Comparison of ENCODE assay signal across 9 mouse cellular contexts in the genomic region with DNA sequence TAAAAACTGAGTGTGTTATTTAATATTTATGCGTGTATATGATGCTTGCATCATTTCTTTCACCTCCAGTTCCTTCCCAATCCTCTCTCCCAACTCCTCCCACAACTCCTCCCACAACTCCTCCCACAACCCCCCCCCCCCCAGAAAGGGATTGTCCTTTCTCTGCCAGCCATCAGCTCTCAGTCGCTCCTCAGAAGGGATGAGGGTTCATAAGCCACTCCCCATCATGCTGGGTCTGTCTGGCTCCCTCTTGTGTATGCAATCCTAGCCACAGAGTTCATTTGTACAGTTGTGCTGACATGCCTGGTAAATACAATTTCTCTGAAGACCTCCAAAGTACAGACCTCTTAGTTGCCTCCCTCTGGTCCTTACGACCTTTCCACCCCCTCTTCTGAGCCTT. TPM values are rescaled to one million over a fixed set of nuclear protein-coding genes. Genes with fewer than 3 reads are reported as not detected.
DNase-seq lines count a peak whose midpoint lies in the region; ATAC-seq and TF ChIP-seq lines count a peak whose summit lies in the region.
"Had no signal": no experiment of that assay in that cellular context is flagged by ENCODE, and none has a peak within 500 bp of the region (broad histone marks: within the 10 kb centered on the region; RNA-seq: fewer than 3 reads in every experiment).

No protein-coding gene starts in this region.

- no peaks in the 10 kb centered on the region for H3K4me1 ChIP-seq in kidney, postnatal 0 days (replicated peaks; ENCODE audit: insufficient read depth, low read length)
- no peaks in the 10 kb centered on the region; the same call in 1 of the 2 replicates for H3K4me1 ChIP-seq in intestine, embryonic 16.5 days (ENCODE audit: control insufficient read depth, insufficient read depth, low read length)

- TF ChIP-seq CTCF in kidney, postnatal 0 days (IDR thresholded peaks at IDR 0.05; ENCODE audit: low read depth), result peak; percentile 55; the same call in 1 of the 2 replicates

- H3K4me3 ChIP-seq in kidney, postnatal 0 days (replicated peaks; ENCODE audit: low read depth, low read length), result no peak overlapping the region
- no peak overlapping the region for H3K4me3 ChIP-seq in intestine, embryonic 16.5 days (ENCODE audit: low read length)

- no peaks in the 10 kb centered on the region for H3K27me3 ChIP-seq in kidney, postnatal 0 days (ENCODE audit: insufficient read depth, low read length)
- no peaks in the 10 kb centered on the region for H3K27me3 ChIP-seq in intestine, embryonic 16.5 days (replicated peaks; ENCODE audit: control insufficient read depth, insufficient read depth, low read length)

- no peak overlapping the region for H3K9ac ChIP-seq in kidney, postnatal 0 days (ENCODE audit: low read depth, low read length)
- no peak overlapping the region for H3K9ac ChIP-seq in intestine, embryonic 16.5 days (ENCODE audit: low read depth, low read length)

- H3K27ac ChIP-seq in kidney, postnatal 0 days, result no peak overlapping the region
- H3K27ac ChIP-seq in intestine, embryonic 16.5 days (ENCODE audit: low read length), result no peak overlapping the region

- H3K36me3 ChIP-seq in kidney, postnatal 0 days (ENCODE audit: insufficient read depth, low read length), result no peaks in the 10 kb centered on the region
- no peaks in the 10 kb centered on the region for H3K36me3 ChIP-seq in intestine, embryonic 16.5 days (ENCODE audit: control insufficient read depth, insufficient read depth, low read length)

- 27% methylated on average over 3 of the region's 3 CpGs for WGBS in kidney, postnatal 0 days
- WGBS in intestine, embryonic 16.5 days, result 28% methylated on average over 3 of the region's 3 CpGs

- H3K9me3 ChIP-seq in kidney, postnatal 0 days (replicated peaks; ENCODE audit: low read length), result no peaks in the 10 kb centered on the region
- H3K9me3 ChIP-seq in intestine, embryonic 16.5 days (ENCODE audit: control insufficient read depth, low read length), result no peaks in the 10 kb centered on the region

- ATAC-seq in kidney, postnatal 0 days (replicated peaks; ENCODE audit: low FRiP score, low read depth), result no peak; the same call in 1 of the 2 replicates
- ATAC-seq in intestine, embryonic 16.5 days, result peak; percentile 68

- peak; percentile 83 for DNase-seq in kidney, postnatal 0 days (ENCODE audit: low spot score)
- no peak for DNase-seq in kidney, adult 9 months
- peak; percentile 55 for DNase-seq in embryo, embryonic 10 days (ENCODE audit: low spot score)
- DNase-seq in retina, adult 2 months (ENCODE audit: low read depth, low spot score), result peak; percentile 20
- DNase-seq in cerebellum, postnatal 4 days (ENCODE audit: low spot score in 2 of 2), result no peak
- no peak for DNase-seq in kidney, postnatal 14 days
- DNase-seq in testis, postnatal 14 days (ENCODE audit: low spot score), result no peak
- DNase-seq: heart, adult 11 months had no signal

- H3K4me2 ChIP-seq in kidney, postnatal 0 days (ENCODE audit: low read length), result no peak overlapping the region
- H3K4me2 ChIP-seq in intestine, embryonic 16.5 days (ENCODE audit: low read depth, low read length), result no peak overlapping the region

RNA-seq across cellular contexts. Expression of a gene that starts 3.6 kb away (rescaled TPM):
- not detected in 2 replicates for polyA plus RNA-seq in kidney, postnatal 0 days (2015; fragmentation: Nextera tagmentation; extraction: Ambion mirVana)
- not detected in 2 replicates for polyA plus RNA-seq in intestine, embryonic 16.5 days (2015; fragmentation: Nextera tagmentation; extraction: Ambion mirVana)

RNA-seq across cellular contexts. Expression of a gene that starts 11.4 kb away (rescaled TPM):
- not detected in 2 replicates for polyA plus RNA-seq in kidney, postnatal 0 days (2015; fragmentation: Nextera tagmentation; extraction: Ambion mirVana)
- polyA plus RNA-seq in intestine, embryonic 16.5 days (2015; fragmentation: Nextera tagmentation; extraction: Ambion mirVana), result not detected in 2 replicates

RNA-seq across cellular contexts. Expression of a gene that starts 23.1 kb away (rescaled TPM):
- polyA plus RNA-seq in kidney, postnatal 0 days (2015; fragmentation: Nextera tagmentation; extraction: Ambion mirVana), result not detected in 2 replicates
- polyA plus RNA-seq in intestine, embryonic 16.5 days (2015; fragmentation: Nextera tagmentation; extraction: Ambion mirVana), result not detected in 2 replicates

RNA-seq across cellular contexts. Expression of a gene that starts 25.1 kb away (rescaled TPM):
- polyA plus RNA-seq in kidney, postnatal 0 days (2015; fragmentation: Nextera tagmentation; extraction: Ambion mirVana), result 0.19 TPM in 1 of 2 replicates, not detected in the other
- not detected in 2 replicates for polyA plus RNA-seq in intestine, embryonic 16.5 days (2015; fragmentation: Nextera tagmentation; extraction: Ambion mirVana)

RNA-seq across cellular contexts. Expression of a gene that starts 34.4 kb away (rescaled TPM):
- polyA plus RNA-seq in kidney, postnatal 0 days (2015; fragmentation: Nextera tagmentation; extraction: Ambion mirVana), result 148 and 153 TPM in 2 replicates
- polyA plus RNA-seq in intestine, embryonic 16.5 days (2015; fragmentation: Nextera tagmentation; extraction: Ambion mirVana), result 131 and 133 TPM in 2 replicates

Comparison
In these comparisons a context has a peak if more than half of its experiments do, and no peak if none do; other contexts are left out.
1. DNase-seq: peak in kidney, postnatal 0 days (single experiment), embryo, embryonic 10 days (single experiment) and retina, adult 2 months (single experiment); none in kidney, adult 9 months (single experiment), cerebellum, postnatal 4 days (0 of 2), kidney, postnatal 14 days (single experiment) and testis, postnatal 14 days (single experiment).